Mouse (Mus musculus) liver, embryonic 14.5 days (tissue): ENCODE data around the gene Slc2a3. TPM values are rescaled to one million over a fixed set of nuclear protein-coding genes. Genes with fewer than 3 reads are reported as not detected.

Source experiments
- ATAC-seq: fragments of 200-750 bp; cut with Nextera tagmentation; 2 replicates; pipeline ENCODE4 v1.8.0; 2017; ENCODE audit warnings: moderate number of reproducible peaks, mild to moderate bottlenecking, moderate library complexity; ENCODE audit not compliant: insufficient read depth
- DNase-seq, 3 experiments: peaks; one replicate each; pipeline ENCODE4 v3.0.0-alpha.2; 2012 to 2013; ENCODE audit warnings: low read depth in 3 of 3, low spot score in 3 of 3
- H3K27ac ChIP-seq: fragments of 300-500 bp; sonication (generic); 2 replicates; pipeline ENCODE4 v1.5.1; 2014; ENCODE audit warnings: moderate library complexity, mild to moderate bottlenecking, control low read depth, inconsistent platforms
- H3K27me3 ChIP-seq: fragments of 300-500 bp; sonication (generic); 2 replicates; pipeline ENCODE4 v1.6.1; 2014; ENCODE audit warnings: mild to moderate bottlenecking, low read length, moderate library complexity; ENCODE audit not compliant: control insufficient read depth, insufficient read depth
- H3K36me3 ChIP-seq: fragments of 300-500 bp; sonication (generic); replicated peaks from 2 replicates; pipeline ENCODE4 v1.6.1; 2014; ENCODE audit warnings: low read depth; ENCODE audit not compliant: control insufficient read depth, insufficient read depth
- H3K4me1 ChIP-seq, 2 experiments: fragments of 200-500 bp in 1 of 2; fragments of 300-500 bp in 1 of 2; sonication (generic) in 1 of 2; replicated peaks; 2 replicates each; pipeline ENCODE4 v1.6.1; 2012 to 2014; ENCODE audit warnings: antibody characterized with exemption in 1 of 2, inconsistent platforms in 1 of 2, low read length in 1 of 2; ENCODE audit not compliant: control insufficient read depth in 2 of 2, insufficient read depth in 2 of 2
- H3K4me2 ChIP-seq: fragments of 300-500 bp; sonication (generic); 2 replicates; pipeline ENCODE4 v1.6.1; 2014; ENCODE audit warnings: low read depth, mild to moderate bottlenecking, control low read depth, moderate library complexity
- H3K4me3 ChIP-seq, 2 experiments: fragments of 200-500 bp in 1 of 2; fragments of 300-500 bp in 1 of 2; sonication (generic) in 1 of 2; 2 replicates each; pipeline ENCODE4 v1.5.1; 2012 to 2014; ENCODE audit warnings: low read depth in 2 of 2, low read length in 2 of 2, mild to moderate bottlenecking in 2 of 2, control low read depth in 1 of 2, inconsistent platforms in 1 of 2, moderate library complexity in 1 of 2; ENCODE audit not compliant: insufficient read depth in 1 of 2
- H3K9ac ChIP-seq: fragments of 300-500 bp; sonication (generic); replicated peaks from 2 replicates; pipeline ENCODE4 v1.6.1; 2014; ENCODE audit warnings: mild to moderate bottlenecking, control low read depth, moderate library complexity
- H3K9me3 ChIP-seq: fragments of 300-500 bp; sonication (generic); 2 replicates; pipeline ENCODE4 v1.6.1; 2016; ENCODE audit warnings: low read length, mixed read lengths; ENCODE audit not compliant: control insufficient read depth
- CTCF ChIP-seq: IDR thresholded peaks from 2 replicates; pipeline ENCODE4 v1.5.1; 2016; ENCODE audit warnings: antibody characterized with exemption, low read depth, control low read depth
- EP300 ChIP-seq: IDR thresholded peaks from 2 replicates; pipeline ENCODE4 v1.6.1; 2016; ENCODE audit warnings: antibody characterized with exemption, low read depth
- WGBS: fragments of 180-500 bp; shearing (Covaris S2); extraction: QIAGEN DNeasy Blood & Tissue Kit; methylation state at CpG from one replicate; pipeline ENCODE4 v1.1.7; 2014; ENCODE audit not compliant: insufficient replicate concordance; 5-methylcytosine and 5-hydroxymethylcytosine counted together
- polyA plus RNA-seq, 2 experiments: library from polyadenylated mRNA; depleted of rRNA in 1 of 2; stranded (reverse) in 1 of 2; unstranded in 1 of 2; fragments of >200 nt; fragmentation: Nextera tagmentation in 1 of 2; extraction: Ambion mirVana in 1 of 2; gene quantifications; 2 replicates each; pipeline versions ENCODE4 v1.2.1 to v1.2.3; 2012 to 2014

Slc2a3 gene
- polyA plus RNA-seq, 2 experiments = 9.6 to 13.9 TPM

GRCm38 (mm10) chr6:122750579-122750978 lies 50.9 kb downstream of the Slc2a3 start:
- no peaks in the 10 kb centered on the region for H3K9me3 ChIP-seq
- DNase-seq (no peak), ATAC-seq (no peak)
- WGBS = 57% methylated on average over 6 of the region's 6 CpGs
- no peak overlapping the region for H3K27ac ChIP-seq
- no peaks in the 10 kb centered on the region for H3K36me3 ChIP-seq
- no peaks in the 10 kb centered on the region for H3K4me1 ChIP-seq
- no peak overlapping the region for H3K4me2 ChIP-seq
- H3K27me3 ChIP-seq = no peaks in the 10 kb centered on the region
- TF ChIP-seq EP300 = no peak
- H3K9ac ChIP-seq = no peak overlapping the region
- H3K4me3 ChIP-seq = no peak overlapping the region

GRCm38 (mm10) chr6:122744505-122745249 lies 56.8 kb downstream of the Slc2a3 start:
- Histone ChIP-seq H3K27ac (no peak overlapping the region), H3K4me1 (peaks cover 3 to 16% of the 10 kb centered on the region in 2 experiments; a peak in 3 of 4 replicates), H3K4me2 (no peak overlapping the region), H3K36me3 (no peaks in the 10 kb centered on the region), H3K27me3 (peaks cover 15% of the 10 kb centered on the region), H3K4me3 (no peak overlapping the region), H3K9me3 (no peaks in the 10 kb centered on the region), H3K9ac (no peak overlapping the region)
- DNase-seq = no peak
- ATAC-seq = no peak
- 59% methylated on average over 10 of the region's 10 CpGs for WGBS
- TF ChIP-seq EP300 = no peak
- no peak for TF ChIP-seq CTCF

GRCm38 (mm10) chr6:122743353-122743752 lies 58.1 kb downstream of the Slc2a3 start:
- ATAC-seq (no peak), DNase-seq (no peak)
- Histone ChIP-seq H3K4me1 (peaks cover 3 to 16% of the 10 kb centered on the region in 2 experiments; a peak in 3 of 4 replicates), H3K27me3 (peaks cover 15% of the 10 kb centered on the region), H3K36me3 (no peaks in the 10 kb centered on the region), H3K27ac (no peak overlapping the region), H3K9ac (no peak overlapping the region), H3K4me3 (no peak overlapping the region), H3K4me2 (no peak overlapping the region), H3K9me3 (no peaks in the 10 kb centered on the region)
- WGBS = 32% methylated on average over 11 of the region's 11 CpGs
- TF ChIP-seq CTCF = peak; percentile 21; the same call in 1 of the 2 replicates
- no peak for TF ChIP-seq EP300

GRCm38 (mm10) chr6:122742228-122742899 lies 59.1 kb downstream of the Slc2a3 start:
- 1% methylated on average over 23 of the region's 23 CpGs for WGBS
- Histone ChIP-seq H3K27me3 (peaks cover 15% of the 10 kb centered on the region), H3K9me3 (no peaks in the 10 kb centered on the region)

More at GRCm38 (mm10) chr6:122742228-122742899, 59.1 kb downstream of the Slc2a3 start:
- no peak overlapping the region for H3K27ac ChIP-seq
- no peak for DNase-seq
- H3K4me3 ChIP-seq = peak overlapping the region; percentile 49 to 60
- H3K36me3 ChIP-seq = no peaks in the 10 kb centered on the region
- peak overlapping the region; percentile 65 for H3K4me2 ChIP-seq
- H3K9ac ChIP-seq = peak overlapping the region; percentile 18; the same call in 1 of the 2 replicates
- TF ChIP-seq EP300 (no peak), CTCF (no peak)
- H3K4me1 ChIP-seq = peaks cover 3 to 16% of the 10 kb centered on the region in 2 experiments; a peak in 3 of 4 replicates
- 0 out of 2 replicates have a peak, but pooled peaks have one; percentile 21 for ATAC-seq
